Mouse (Mus musculus): ENCODE results near the gene Gys1. TPM values are rescaled to one million over a fixed set of nuclear protein-coding genes. Genes with fewer than 3 reads are reported as not detected.

The Gys1 gene
- polyA plus RNA-seq, 1 experiment from 2014 or later = 26.0 TPM

DNA sequence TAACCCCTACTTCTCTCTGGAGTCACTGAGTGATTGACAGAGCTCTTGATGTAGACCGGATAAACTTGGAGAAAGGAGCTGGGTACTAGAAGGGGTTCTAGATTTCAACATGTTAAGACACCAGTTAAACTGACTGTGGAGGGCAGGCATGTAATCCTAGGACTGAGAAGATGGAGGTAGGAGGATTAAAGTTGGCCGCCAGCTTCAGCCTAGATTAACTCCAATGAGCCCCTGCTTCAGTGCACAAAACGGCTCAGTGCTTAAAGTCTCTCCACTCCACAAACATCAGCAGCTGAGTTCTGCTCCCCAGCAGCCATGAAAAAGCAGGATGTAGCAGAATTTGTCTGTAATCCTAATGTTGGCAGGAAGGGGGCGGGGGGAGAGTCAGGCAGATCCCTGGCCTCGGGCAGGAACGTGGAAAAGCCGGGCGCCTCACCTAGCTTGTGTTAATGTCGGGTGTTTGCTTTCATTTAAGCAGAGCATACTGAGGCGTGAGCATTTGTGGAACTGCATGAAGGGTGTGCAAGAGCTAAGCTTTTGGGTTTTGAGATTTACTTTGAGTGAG is 33.0 kb upstream of the Gys1 start:
- Histone ChIP-seq H3K9ac (ENCODE audit: low read depth, low read length) (no peak overlapping the region), H3K36me3 (ENCODE audit: insufficient read depth, low read length) (no peaks in the 10 kb centered on the region), H3K4me2 (ENCODE audit: low read length) (no peak overlapping the region), H3K4me3 (replicated peaks; ENCODE audit: low read depth, low read length) (no peak overlapping the region), H3K9me3 (replicated peaks; ENCODE audit: low read length) (no peaks in the 10 kb centered on the region), H3K4me1 (replicated peaks; ENCODE audit: insufficient read depth, low read length) (peaks cover 11% of the 10 kb centered on the region; the same call in 1 of the 2 replicates), H3K27ac (no peak overlapping the region), H3K27me3 (ENCODE audit: insufficient read depth, low read length) (peaks cover 15% of the 10 kb centered on the region)
- no peak for TF ChIP-seq CTCF (IDR thresholded peaks at IDR 0.05; ENCODE audit: low read depth)
- DNase-seq (ENCODE audit: low spot score) (no peak), ATAC-seq (replicated peaks; ENCODE audit: low FRiP score, low read depth) (no peak)
- 63% methylated on average over 10 of the region's 10 CpGs for WGBS

DNA sequence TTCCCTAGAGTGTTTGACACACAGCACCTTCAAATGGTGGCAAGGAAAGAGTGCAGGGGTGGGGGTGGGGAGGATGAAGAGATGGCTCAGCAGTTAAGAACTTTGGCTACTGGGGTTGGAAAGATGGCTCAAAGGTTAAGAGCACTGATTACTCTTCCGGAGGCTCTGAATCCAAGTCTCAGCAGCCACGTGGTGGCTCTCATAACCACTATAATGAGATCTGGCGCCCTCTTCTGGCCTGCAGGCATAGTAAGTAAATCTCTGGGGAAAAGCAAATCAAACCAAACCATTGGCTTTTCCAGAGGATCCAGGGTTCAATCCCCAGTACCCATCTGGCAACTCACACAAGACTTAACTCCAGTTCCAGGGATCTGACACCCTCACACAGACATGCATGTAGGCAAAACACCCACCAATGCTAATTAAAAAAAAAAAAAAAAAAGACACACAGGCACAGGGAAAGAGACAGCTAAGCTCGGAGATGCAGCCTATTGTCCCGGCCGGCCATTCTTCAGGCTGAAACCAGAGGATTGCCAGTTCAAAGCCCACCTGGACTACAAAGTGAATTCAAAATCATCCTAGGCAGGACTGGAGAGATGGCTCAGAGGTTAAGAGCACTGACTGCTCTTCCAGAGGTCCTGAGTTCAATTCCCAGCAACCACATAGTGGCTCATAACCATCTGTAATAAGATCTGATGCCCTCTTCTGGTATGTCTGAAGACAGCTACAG is 30.9 kb upstream of the Gys1 start:
- H3K27ac ChIP-seq = no peak overlapping the region
- H3K4me3 ChIP-seq (replicated peaks; ENCODE audit: low read depth, low read length) = no peak overlapping the region
- H3K9me3 ChIP-seq (replicated peaks; ENCODE audit: low read length) = no peaks in the 10 kb centered on the region
- peaks cover 30% of the 10 kb centered on the region for H3K27me3 ChIP-seq (ENCODE audit: insufficient read depth, low read length)
- no peak overlapping the region for H3K9ac ChIP-seq (ENCODE audit: low read depth, low read length)
- ATAC-seq (replicated peaks; ENCODE audit: low FRiP score, low read depth) = no peak
- peaks cover 11% of the 10 kb centered on the region; the same call in 1 of the 2 replicates for H3K4me1 ChIP-seq (replicated peaks; ENCODE audit: insufficient read depth, low read length)
- H3K4me2 ChIP-seq (ENCODE audit: low read length) = no peak overlapping the region
- 41% methylated on average over 6 of the region's 6 CpGs for WGBS
- peak; percentile 82 for DNase-seq (ENCODE audit: low spot score)
- TF ChIP-seq CTCF (IDR thresholded peaks at IDR 0.05; ENCODE audit: low read depth) = peak; percentile 80
- no peaks in the 10 kb centered on the region for H3K36me3 ChIP-seq (ENCODE audit: insufficient read depth, low read length)

DNA sequence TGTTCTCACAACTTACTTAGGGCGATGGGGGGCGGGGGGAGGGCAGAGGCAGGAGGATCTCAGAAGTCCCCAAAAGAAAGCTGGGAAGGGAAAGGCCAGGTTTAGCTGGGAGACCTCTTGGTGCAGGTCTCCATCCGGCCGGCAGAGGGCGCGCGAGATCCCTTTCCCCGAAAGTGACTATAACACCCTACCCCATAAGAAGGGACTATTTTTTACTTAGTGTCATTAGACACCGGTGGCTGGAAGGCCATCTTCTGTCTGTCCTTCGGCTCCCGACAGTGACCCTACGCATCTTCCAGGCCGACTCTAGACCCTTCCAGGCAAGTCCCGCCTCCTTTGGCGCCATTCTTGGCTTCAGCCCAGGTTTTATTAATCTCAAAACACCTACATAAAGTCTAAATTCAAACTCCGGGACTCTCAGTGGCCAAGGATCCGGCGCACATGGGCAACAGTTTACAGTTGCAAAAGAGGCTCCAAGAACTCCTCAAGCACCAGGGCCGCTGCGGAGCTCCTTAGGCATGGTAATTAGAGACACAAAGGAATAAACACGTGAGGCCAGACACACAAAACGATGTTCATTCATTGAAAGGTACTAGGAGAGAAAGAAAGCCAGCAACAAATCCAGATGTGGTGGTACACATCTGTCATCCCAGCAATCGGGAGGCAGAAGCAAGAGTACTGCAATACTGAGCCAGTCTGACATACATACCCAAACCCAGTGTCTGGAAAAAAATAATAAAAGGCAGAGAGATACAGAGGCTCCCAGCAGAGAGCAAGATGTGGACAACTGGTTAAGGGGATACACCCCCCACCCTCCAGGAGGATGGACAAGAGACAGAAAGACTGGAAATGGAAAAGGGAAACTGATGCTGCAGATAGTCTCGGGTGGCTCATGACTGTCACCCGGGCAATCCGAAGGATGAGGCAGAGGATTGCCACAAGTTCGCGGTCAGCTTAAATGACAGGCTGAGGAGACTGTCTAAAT is 29.3 kb upstream of the Gys1 start, which contains the start of gene Kcna7:
TSS of gene Kcna7 (plus strand) at position 563 of the 985 bp plus-strand sequence.
- peak within 1 kb of the TSS; percentile 31; the same call in 1 of the 2 replicates for H3K9ac ChIP-seq (ENCODE audit: low read depth, low read length)
- peaks cover 34% of the 10 kb centered on the region for H3K27me3 ChIP-seq (ENCODE audit: insufficient read depth, low read length)
- no peak within 1 kb of the TSS for H3K27ac ChIP-seq
- H3K4me1 ChIP-seq (replicated peaks; ENCODE audit: insufficient read depth, low read length) = peaks cover 11% of the 10 kb centered on the region; the same call in 1 of the 2 replicates
- peak within 1 kb of the TSS; percentile 62 for H3K4me2 ChIP-seq (ENCODE audit: low read length)
- H3K36me3 ChIP-seq (ENCODE audit: insufficient read depth, low read length) = no peaks in the 10 kb centered on the region
- ATAC-seq (replicated peaks; ENCODE audit: low FRiP score, low read depth) (no peak), DNase-seq (ENCODE audit: low spot score) (peak; percentile 72)
- peak within 1 kb of the TSS; percentile 40 for H3K4me3 ChIP-seq (replicated peaks; ENCODE audit: low read depth, low read length)
- no peaks in the 10 kb centered on the region for H3K9me3 ChIP-seq (replicated peaks; ENCODE audit: low read length)
- 10% methylated on average over 28 of the region's 28 CpGs for WGBS
- TF ChIP-seq CTCF (IDR thresholded peaks at IDR 0.05; ENCODE audit: low read depth) = peak; percentile 87

DNA sequence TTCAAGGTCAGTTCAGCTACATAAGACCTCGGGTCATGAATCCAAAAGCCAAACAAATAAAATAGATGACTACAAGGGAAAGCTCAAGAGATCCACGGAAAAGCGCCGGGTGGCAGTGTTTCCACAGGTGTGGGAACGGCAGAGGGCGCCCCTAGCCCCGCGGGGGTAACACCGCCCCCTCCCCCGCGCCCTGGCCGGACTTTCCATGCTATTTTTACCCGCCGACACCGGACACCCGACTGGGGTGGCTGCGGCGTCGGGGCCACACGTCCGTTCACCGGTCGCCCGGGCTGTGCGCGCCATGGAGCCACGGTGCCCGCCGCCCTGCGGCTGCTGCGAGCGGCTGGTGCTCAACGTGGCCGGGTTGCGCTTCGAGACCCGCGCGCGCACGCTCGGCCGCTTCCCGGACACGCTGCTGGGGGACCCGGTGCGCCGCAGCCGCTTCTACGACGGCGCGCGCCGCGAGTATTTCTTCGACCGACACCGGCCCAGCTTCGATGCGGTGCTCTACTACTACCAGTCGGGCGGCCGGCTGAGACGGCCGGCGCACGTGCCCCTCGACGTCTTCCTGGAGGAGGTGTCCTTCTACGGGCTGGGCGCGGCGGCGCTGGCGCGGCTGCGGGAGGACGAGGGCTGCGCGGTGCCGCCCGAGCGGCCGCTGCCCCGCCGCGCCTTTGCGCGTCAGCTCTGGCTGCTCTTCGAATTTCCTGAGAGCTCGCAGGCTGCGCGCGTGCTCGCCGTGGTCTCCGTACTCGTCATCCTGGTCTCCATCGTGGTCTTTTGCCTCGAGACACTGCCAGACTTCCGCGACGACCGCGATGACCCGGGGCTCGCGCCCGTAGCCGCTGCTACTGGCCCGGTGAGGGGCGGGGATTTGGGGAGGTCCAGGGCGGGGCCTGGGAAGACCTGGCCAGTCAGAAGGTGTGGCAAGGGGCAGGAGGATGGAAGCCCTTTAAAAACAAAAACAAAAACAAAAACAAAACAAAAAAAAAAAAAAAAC is 28.2 kb upstream of the Gys1 start:
- 1% methylated on average over 114 of the region's 114 CpGs for WGBS

GRCm38 (mm10) chr7:45407836-45408235 is 26.8 kb upstream of the Gys1 start:
- WGBS = 75% methylated on average over 10 of the region's 10 CpGs
- Histone ChIP-seq H3K9ac (ENCODE audit: low read depth, low read length) (no peak overlapping the region), H3K27ac (no peak overlapping the region), H3K9me3 (replicated peaks; ENCODE audit: low read length) (no peaks in the 10 kb centered on the region), H3K4me1 (replicated peaks; ENCODE audit: insufficient read depth, low read length) (peaks cover 11% of the 10 kb centered on the region; the same call in 1 of the 2 replicates), H3K4me2 (ENCODE audit: low read length) (no peak overlapping the region), H3K4me3 (replicated peaks; ENCODE audit: low read depth, low read length) (no peak overlapping the region), H3K27me3 (ENCODE audit: insufficient read depth, low read length) (peaks cover 36% of the 10 kb centered on the region), H3K36me3 (ENCODE audit: insufficient read depth, low read length) (no peaks in the 10 kb centered on the region)
- TF ChIP-seq CTCF (IDR thresholded peaks at IDR 0.05; ENCODE audit: low read depth) = no peak
- DNase-seq (ENCODE audit: low spot score) (no peak), ATAC-seq (replicated peaks; ENCODE audit: low FRiP score, low read depth) (no peak)

More for the DNA sequence above, 28.2 kb upstream of the Gys1 start:
- Histone ChIP-seq H3K4me2 (ENCODE audit: low read length) (peak overlapping the region; percentile 62), H3K4me3 (replicated peaks; ENCODE audit: low read depth, low read length) (peak overlapping the region; percentile 40), H3K9ac (ENCODE audit: low read depth, low read length) (peak overlapping the region; percentile 31; the same call in 1 of the 2 replicates), H3K4me1 (replicated peaks; ENCODE audit: insufficient read depth, low read length) (peaks cover 11% of the 10 kb centered on the region; the same call in 1 of the 2 replicates), H3K27me3 (ENCODE audit: insufficient read depth, low read length) (peaks cover 34% of the 10 kb centered on the region), H3K27ac (no peak overlapping the region), H3K9me3 (replicated peaks; ENCODE audit: low read length) (no peaks in the 10 kb centered on the region), H3K36me3 (ENCODE audit: insufficient read depth, low read length) (no peaks in the 10 kb centered on the region)
- DNase-seq (ENCODE audit: low spot score) = no peak
- TF ChIP-seq CTCF (IDR thresholded peaks at IDR 0.05; ENCODE audit: low read depth) = peak; percentile 27; the same call in 1 of the 2 replicates
- ATAC-seq (replicated peaks; ENCODE audit: low FRiP score, low read depth) = no peak

All from kidney, postnatal 0 days (tissue).